Mouse (Mus musculus) T-helper 2 cell (primary cell): ENCODE data around the gene Catsperd.

Experiments
- in situ Hi-C: fragments of 300-600 bp; cut with MboI, MseI; formaldehyde crosslinking; loops from one replicate; pipeline ENCODE4 v1.15.1; 2025; ENCODE audit warnings: high pct_unique_total_duplicates

Gene Catsperd

DNA sequence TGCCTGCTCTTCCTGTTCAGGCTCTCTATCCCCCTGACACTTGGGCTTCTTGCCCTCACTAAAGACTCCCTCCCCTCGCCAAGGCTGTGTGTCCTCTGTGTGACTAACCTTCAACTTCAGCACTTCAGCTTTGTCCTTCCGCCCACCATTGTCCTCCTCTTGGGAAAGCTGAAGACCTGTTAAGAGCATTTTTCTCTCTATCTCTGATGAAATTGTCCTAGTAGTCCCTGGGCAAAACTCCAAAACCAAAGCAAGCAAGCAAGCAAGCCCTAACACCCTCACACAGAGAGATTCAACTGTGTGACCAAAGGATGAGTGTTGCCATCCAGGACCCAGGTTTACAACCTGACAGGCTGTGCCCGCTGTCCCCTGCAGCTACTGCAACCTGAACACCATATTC is 35.7 kb downstream of the Catsperd start:
- in situ Hi-C loops: no loop called here

DNA sequence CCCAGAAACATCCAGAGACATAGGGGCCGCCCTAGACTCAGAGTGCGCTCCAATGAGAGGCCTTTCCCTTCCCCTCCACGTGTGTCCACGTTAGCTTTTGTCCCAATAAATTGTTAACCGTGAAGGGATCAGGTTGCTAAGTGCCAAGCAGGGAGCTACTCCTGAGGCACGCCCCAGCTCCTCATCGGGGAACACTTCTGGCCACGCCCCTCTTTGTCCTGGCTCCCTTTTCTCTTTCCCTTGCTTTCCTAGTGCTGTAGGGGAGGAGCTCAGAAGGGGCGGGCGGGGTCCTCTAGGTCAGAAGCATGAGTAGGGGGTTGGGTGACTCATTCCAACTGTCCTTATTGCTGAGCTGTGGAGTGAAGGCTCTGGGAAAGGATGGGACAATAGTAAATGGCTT is 36.4 kb downstream of the Catsperd start:
- in situ Hi-C loops: no loop called here

DNA sequence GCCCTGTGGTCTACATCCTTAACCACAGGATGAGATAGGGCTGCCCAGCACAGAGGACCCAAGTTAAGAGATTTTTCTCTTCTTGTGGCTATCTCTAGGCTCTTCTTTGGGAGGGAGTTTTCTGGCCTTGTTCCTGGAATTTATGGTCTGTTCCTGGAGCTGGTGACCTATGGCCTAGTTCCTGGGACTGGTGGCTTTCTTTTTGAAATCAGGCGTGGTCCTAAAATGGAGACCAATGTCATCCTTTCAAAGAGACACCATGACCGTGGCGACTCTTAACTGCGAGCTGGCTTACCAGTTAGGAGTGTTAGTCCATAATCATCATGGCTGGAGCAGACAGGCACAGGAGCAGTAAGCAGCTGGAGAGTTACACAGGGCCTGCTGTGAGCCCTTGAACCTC is 38.4 kb downstream of the Catsperd start:
- in situ Hi-C loops: loop anchor here (5.0 kb wide), 1 partner anchor 49 kb away; no protein-coding TSS in a partner anchor

DNA sequence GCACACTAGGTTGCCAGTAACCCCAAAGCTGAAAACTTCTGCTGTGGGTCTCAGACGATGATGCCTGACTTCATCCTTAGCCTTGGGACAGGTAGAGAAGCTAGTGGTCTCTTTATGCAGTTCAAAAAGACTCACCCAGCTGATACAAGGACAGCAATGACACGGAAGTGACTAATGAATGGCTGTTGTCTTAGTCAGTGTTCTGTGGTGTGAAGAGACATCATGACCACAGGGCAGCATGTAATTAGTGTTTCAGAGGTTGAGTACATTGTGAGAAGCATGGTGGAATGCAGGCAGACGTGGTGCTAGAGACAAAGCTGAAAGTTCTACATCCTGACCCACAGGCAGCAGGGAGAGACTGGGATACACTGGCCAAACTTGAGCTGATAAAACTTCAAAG is 39.6 kb downstream of the Catsperd start:
- in situ Hi-C loops: loop anchor here (5.0 kb wide), 1 partner anchor 50 kb away; no protein-coding TSS in a partner anchor

DNA sequence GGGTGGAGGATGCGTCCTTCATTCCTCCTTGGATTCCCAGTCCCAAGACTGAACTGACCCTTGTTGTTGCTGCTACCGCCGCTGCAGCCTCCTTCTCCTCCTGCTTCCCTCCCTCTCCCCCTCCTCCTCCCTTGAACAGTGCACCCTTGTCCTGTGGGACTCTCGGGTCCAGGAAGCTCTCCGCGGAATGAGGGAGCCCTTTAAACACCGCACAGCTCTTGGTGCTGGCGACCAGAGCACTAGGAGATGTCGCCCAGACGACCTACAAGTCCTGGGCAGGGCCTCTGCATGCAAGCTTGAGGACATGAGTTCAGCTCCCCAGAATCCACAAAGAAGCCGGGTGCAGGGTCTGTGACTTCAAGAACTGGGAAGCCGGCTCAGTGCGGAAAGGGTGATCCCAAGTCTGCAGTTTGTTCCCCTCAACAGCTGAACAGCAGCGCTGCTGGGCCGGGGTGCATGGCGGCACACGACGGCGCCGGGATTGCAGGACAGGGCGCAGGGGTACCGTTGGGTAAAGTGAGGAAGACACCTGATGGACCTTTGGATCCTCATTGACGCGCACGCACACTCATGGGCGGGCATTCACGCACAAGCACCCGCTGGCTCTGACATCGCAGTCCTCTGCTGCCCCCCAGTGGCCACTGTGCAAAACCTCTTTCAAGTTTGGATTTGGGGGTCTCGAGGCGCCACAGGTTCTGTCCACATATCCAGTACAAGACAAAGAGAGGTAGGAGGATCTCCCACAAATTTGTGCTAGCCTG is 40.6 kb downstream of the Catsperd start:
- in situ Hi-C loops: loop anchor here (5.0 kb wide), 1 partner anchor 51 kb away; no protein-coding TSS in a partner anchor

DNA sequence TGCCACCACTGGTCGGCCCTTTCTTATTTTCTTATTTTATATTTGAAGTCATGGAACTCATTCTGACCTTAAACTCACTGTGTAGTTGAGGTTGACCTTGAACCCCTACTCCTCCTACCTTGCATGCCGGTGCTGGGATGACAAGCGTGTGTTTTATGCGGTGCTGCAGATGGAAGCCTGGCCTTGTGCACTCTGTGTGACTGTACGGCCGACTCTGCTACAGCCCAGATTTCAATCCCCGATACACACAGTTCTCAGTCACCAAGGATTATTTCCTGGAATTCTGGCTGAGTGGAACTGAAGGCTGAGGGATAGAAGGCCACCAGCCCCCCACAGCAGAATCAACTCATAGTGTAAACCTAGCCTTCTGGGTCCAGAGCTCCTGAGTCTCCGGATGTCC is 41.8 kb downstream of the Catsperd start:
- in situ Hi-C loops: loop anchor here (5.0 kb wide), 1 partner anchor 52 kb away; no protein-coding TSS in a partner anchor

DNA sequence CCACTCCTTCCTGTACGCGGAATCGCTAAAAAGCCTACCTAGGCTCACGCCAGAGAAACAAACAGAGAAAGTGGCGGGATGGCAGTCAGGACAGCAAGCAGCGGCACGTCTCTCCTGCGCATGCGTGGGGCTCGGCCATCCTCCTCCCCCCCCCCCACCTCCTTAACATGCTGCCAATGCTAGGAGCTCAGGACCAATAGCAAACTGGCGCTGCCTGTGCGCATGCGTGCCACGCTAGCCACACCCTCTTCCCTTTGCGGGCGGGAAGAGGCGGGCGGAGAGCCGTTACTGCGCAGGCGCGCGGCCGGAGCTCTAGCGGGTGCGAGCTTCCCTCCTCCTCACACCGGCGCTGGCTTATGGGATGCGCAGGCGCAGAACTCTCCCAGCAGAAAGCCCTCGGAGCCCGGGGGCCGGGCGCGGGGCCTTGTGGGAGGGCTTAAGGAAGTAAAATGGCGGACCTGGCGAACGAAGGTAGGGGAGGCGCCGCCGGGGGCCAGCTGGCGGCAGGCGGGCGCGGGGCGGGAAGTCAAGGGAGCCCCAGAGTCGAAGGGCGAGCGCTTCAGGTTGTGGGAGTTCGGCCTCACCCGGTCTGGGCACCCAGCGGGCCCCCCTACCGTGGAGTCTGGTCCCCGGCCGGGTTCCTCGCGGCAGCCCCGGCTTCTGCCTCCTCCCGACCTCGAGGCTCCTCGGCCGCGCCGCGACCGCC is 45.2 kb downstream of the Catsperd start, which contains the start of gene Ranbp3:
Gene Ranbp3 (plus strand): TSS at position 354 of the 706 bp plus-strand sequence.
- in situ Hi-C loops: no loop called here

DNA sequence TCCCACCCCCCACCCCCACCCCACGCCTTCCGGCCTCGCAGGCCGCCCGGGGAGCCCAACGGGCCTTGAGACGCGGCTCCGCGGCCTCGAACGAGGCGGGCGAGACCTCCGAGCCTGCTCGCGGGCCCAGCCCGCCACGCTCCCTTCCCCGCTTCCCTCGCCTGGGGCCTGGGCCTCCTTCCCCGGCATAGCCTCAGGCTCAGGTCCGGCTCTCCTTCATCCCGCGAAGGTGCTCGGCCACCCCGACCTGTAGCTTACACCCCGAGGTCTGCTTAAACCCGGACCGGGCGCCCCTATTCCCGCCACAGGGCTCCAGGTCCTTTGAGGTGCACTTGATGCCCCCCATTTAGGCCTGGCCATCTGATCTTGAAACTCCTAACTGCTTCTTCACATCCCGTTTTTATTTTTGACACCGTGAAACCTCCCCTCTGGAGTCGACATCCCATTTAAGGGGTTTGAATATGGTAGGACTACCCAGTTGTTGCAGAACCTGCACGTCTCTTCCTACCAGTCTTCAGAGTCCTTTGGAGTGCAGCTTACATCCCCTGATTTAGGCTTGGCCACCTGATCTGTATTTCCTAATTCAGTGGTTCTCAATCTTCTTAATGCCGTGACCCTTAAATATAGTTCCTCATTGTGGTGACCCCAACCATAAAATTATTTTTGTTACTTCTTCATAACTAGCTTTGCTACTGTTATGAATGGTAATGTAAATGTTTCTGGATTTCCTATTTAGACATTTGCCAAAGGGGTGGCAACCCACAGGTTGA is 45.9 kb downstream of the Catsperd start:
- in situ Hi-C loops: no loop called here

DNA sequence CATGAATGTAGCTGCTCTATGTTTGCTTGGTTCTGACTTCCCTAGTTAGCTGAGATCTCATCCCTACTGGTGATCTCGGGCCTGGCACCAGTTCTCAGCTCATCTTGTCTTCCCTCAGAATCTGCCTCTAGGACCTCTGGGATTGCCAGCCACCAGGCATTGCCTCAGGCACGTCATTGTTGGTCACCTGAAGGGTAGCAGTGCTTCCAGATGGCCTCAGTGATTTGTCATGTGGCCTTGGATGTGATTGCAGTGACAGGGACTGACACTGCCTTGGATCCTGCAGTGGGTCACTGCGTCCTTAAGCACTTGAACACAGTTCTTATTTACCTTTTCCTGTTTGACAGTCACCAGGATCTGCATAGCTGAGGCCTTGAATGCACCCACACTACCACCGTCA is 53.8 kb downstream of the Catsperd start:
- in situ Hi-C loops: no loop called here

DNA sequence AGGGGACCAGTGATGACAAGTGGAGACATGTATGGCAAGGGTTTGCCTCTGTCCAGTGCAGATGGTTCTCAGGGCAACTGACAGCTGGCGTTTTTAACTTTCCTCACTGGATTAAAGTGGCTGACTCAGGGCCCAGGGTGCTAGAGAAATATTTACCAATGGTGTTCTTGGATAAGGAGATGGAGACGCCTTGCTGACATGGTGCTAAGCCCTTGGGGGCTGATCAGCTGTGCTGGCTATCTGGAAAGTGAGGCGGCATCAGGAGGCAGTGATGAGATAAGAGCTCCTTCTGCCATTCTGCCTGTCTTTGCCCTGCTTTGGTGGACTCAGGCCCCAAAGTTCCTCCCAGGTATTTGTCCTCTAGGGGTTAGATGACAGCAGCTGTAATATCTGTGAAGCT is 54.9 kb downstream of the Catsperd start:
- in situ Hi-C loops: no loop called here

DNA sequence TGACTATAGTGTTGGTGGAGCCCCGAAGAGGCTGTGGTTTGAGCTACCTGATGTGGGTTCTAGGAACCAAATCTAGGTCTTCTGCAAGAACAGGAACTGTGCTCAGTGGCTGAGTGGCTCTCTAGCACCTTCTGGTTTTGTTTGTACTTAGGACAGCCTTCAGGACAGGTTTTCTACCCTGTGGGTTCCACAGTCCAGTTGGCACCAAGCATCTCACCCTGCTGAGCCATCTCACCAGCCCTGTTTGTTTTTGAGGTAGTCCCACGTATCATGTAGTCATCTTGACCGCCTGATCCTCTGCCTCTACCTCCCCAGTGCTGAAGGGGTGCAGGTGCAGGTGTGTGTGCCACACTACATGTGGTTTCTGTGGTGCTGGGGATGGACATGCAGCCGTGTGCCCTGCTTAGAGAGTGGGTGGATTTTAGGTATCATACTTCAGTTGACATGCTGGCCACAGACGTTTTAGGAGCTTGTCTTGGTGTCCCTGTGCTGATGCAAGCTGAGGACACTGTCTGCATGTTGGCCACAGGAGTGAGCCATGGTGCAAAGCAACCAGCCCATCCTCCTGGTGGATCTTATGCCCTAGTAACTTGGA is 55.7 kb downstream of the Catsperd start:
- in situ Hi-C loops: no loop called here

DNA sequence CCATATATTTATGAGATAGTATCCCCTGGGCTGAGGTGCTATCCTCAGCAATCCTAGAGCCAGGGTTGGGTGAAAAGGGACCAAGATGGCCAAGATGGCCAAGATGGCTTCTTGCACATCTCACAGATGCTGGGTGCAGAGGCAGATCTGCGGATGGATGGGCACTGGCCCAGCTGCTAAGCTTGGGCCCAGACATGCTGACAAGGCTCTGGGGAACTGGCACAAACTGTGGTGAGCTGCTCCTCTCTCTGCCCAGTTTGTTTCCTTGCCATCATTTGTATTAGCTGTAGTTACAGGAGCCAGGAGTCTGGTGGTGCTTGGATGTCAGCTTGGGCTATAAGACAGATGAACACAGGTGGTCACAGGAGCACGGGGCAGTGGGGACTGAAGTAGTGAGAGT is 56.7 kb downstream of the Catsperd start:
- in situ Hi-C loops: no loop called here

DNA sequence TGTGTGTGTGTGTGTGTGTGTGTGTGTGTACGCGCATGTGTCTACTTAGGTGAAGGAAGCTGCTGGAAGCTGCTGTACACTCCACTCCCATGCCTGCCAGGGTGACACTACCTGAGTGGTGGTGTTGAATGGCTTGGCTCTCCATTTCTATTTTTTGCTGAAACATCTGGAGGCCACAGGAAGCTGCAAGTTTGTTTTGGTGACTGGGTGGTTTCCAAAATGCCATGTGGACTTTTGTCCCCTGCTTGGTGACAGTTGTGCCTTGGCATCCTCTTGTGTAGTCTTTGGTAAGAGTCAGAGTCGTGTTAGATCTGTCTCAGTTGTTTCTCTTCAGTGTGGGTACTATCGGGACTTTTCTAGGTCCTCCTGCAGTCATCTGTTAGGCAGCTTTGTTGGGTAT is 58.9 kb downstream of the Catsperd start:
- in situ Hi-C loops: no loop called here

DNA sequence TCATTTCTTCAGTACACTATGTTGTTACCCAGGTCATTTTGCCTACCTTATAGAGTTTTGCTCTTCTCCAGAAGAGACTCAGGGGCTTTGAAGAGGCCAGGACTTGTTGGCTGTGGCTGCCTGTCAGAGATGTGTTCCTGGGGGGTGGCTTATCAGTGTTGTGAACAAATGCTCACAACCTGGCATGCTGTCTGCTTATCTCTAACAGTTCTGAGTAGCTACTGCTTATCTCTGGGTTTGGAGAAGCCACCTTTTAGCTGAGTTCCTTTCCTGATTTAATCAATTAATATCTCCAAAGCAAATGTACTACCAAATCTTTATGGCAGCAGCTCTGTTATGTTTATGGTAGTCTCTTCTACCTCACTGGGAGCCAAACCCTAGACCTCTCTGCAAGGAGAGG is 60.1 kb downstream of the Catsperd start:
- in situ Hi-C loops: no loop called here

DNA sequence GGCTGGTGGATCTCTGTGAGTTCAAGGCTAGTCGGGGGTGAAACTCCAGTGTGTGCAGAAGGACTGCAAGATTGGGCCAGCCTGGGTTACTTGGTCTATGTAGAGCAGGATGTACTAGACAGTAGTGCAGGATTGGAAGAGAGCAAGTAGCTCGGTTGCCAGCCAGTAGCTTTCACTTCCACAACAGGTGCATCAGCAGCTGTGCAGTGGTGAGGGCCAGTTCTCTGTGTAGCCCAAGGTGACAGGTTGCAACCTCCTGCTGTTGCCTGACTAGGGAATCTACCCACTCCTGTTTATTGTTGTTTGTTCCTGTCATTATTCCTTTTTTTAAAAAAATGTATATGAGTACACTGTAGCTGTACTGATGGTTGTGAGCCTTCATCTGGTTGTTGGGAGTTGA is 60.7 kb downstream of the Catsperd start:
- in situ Hi-C loops: no loop called here

DNA sequence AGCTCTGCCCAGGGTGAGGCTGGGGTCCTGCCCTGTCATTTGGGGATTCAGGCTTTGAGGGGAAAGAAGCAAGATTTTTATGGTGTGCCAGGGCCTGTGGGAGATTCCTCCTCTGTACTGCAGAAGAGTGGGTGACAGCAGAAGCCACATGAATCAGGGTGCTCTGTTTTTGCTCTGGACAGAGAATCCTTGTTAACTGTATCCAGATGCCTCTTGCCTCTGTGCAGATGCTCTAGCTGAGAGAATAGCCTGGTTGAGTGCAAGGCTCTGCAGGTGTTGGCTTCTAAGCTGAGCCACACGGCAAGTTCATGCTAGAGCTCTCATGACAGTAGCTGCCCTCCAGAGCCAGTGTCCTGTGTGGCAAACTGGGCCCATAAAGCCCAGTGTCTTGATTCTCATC is 65.5 kb downstream of the Catsperd start:
- in situ Hi-C loops: no loop called here

DNA sequence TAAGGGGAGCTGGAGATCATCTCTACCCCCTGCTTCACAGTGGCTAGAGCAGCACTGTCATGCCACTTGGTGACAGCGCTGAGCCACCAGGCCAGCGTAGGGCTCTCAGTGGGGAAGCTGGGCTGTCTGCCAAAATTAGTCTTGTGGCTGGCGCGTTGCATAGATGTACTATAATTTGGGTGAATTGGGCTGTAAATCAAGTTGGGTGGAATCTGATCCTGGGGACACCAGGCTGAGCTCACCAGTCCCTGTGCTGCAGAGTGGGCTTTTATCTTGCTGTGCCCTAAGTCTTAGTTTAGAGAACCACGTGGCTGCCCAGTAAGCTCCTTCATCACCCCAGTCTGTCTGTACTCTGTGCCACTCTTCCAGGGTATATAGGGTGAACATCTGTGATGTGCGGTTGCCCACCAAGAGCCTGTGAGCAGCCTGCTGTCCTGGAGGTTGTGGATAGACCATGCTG is 65.9 kb downstream of the Catsperd start:
- in situ Hi-C loops: no loop called here

DNA sequence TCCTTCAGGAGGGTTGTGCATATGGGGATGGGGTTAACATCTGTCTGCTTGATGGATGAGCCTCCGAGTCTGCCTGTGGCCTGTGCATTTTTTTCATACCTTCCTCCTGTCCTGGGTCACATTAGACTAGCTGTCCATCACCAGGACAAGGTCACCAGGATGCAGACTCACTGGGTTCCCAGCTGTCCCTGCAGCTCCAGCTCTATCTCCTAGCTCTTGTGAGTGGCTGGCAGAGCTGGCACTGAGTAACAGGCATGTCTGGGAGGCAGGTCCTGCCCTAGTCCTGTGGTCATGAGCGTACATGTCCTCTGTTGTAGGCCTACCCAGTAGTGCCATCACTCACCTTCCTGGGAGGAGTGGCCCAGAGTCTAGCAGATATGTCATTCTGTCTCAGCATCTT is 72.5 kb downstream of the Catsperd start:
- in situ Hi-C loops: no loop called here

DNA sequence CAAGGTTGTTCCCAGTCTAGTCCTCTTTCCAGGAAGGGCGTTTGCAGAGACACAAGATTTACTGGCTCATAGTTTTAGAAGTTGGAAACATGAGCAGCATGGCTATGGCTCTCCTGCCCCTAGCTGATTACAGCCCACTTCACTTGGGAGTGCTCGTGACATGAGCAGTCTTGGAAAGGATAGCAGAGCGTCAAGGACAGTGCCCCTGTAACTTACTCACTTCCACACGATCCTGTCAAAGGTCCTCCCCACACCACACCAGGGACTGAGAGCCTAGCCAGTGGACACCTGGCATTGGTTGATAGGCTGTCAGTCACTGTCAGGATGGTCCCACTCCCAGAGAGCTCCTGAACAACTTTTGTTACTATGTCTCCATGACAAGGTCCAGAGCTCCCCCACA is 75.1 kb downstream of the Catsperd start:
- in situ Hi-C loops: no loop called here

DNA sequence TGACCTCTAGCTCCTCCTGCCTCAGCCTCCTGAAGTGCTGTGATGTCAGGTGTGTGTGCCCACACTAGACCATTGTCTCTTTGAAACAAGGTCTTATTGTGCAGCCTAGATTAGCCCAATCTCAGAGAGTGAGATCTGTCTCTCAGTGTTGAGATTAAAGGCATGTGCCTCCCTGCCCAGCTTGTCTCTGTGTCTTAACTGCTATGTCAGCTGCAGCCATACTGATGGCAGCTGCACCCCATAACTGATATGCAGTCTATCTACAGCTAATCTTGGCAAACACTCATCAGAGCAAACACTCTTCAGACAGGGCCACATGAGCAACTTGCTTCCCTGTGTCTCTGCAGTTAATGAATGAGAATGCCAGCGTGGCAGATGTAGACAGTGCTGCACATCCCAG is 78.6 kb downstream of the Catsperd start:
- in situ Hi-C loops: no loop called here

DNA sequence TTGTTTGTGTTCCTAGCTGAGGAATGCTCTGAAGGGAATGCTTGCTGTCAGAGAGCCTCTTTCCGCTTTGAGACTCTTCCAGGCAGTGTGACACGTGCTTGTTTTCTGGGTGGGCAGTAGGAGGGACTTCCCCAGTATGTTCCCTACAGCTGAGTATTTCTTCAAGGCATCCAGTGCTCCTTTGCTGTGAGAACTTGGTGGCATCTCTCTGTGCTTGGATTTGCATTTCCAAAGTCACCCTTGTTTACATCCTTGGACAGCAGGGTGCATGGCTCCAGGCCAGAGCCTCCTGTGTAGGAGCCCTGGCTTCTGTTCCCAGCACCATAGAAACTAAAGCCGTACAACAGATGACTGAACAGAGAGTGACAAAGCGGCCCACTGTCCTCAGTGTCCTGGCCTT is 80.7 kb downstream of the Catsperd start:
- in situ Hi-C loops: no loop called here

DNA sequence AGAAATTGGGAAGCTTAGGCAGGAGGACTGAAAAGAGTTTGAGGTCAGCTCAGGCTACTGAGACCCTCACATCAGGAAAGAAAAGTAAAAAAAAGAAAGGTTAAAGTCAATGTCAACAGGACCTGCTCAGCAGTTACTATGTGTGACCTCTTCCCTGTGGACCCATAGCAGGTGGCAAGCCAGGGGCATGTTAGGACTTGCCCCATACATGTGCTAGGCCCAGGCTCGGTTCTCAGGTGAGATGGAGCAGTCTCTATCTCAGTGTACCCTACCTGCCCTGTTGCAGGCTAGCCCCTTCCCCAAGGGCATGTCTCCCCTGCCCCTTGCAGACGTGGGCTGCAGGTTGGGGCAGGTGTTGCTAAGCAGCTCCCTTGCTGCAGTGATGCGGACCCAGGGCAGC is 81.8 kb downstream of the Catsperd start:
- in situ Hi-C loops: no loop called here
